Mouse (Mus musculus): ENCODE measurements around the gene Strada.

Strada gene

GRCm38 (mm10) chr11:106180449-106180801, 21.5 kb downstream of the Strada start:
- no peak for DNase-seq

DNA sequence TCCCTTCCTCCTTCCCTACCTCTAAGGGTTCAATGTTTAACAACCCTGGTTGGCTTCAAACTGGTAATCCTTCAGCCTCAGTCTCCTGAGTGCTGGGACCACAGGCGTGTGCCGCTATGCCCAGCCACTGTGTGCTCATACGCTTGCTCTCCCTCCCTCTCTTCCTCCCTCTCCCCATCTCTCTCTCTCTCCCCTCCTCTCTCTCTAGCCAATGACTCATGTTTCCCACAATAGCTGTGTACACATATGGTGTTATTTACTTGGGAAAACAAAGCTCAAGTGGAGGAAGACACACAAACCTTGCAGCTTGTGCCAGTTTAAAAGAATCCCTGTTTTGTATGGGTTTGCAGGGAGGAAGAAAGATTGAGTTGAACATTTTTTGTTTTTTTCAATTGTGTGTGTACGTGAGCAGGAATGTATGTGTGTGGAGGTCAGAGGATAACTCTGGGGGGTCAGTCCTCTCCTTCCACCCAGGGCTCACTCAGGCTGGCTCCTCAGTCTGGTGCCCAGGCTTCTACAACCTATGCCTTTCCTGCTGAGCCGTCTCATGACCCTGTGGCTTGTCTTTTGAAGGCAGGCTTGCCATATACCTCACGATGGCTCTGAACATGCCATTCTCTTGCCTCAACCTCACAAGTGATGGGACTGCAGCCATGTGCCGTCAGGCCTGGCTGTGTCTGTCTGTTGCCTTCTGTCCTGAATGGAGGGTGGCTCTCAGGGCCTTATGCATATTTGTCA, 22.1 kb downstream of the Strada start:
- DNase-seq: peak; percentile 63

- no peak for DNase-seq
Observed at GRCm38 (mm10) chr11:106178036-106178782, 23.8 kb downstream of the Strada start.

GRCm38 (mm10) chr11:106176372-106176771, 25.6 kb downstream of the Strada start:
- no peak for DNase-seq

DNA sequence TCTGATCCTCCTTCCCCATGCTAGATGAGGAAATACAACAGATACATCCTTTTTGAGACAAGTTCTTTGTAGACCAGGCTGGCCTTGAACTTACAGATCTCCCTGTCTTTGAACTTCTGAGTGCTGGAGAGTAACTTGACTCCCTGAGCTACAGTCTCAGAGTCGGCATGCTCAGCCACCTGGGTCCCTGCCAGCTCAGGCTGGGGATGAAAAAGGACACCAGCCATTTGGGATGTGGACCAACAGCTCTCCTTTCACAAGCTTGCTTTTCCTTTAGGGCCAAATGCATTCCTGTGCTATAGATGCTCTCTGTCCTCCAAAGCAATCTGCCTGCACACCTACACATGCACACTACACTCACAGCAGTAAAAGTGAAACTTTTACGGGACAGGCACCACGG, 26.9 kb downstream of the Strada start:
- DNase-seq: peak; percentile 62

GRCm38 (mm10) chr11:106174372-106174771, 27.6 kb downstream of the Strada start:
- DNase-seq: peak; percentile 66

GRCm38 (mm10) chr11:106173228-106173627, 28.7 kb downstream of the Strada start:
- no peak for DNase-seq

DNA sequence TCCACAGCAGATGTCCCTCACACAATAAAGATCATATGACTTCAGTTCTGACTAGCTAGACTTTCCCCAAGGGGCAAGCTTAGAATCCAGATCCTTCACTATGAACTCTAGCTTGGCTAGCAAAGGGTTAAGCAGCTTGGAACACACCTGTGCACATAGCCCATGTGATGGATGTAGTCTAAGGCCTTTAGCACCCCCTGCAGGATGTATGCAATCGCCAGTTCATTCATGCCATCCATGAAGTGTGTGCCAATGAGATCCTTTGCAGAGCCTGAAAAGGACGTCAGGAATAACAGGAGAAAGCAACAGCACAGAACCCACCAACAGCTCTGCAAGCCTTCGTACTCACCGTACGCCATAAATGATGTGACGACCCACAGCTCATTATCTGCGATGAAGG, 31.2 kb downstream of the Strada start:
- DNase-seq: no peak

GRCm38 (mm10) chr11:106167435-106167834, 34.5 kb downstream of the Strada start:
- DNase-seq: no peak

DNA sequence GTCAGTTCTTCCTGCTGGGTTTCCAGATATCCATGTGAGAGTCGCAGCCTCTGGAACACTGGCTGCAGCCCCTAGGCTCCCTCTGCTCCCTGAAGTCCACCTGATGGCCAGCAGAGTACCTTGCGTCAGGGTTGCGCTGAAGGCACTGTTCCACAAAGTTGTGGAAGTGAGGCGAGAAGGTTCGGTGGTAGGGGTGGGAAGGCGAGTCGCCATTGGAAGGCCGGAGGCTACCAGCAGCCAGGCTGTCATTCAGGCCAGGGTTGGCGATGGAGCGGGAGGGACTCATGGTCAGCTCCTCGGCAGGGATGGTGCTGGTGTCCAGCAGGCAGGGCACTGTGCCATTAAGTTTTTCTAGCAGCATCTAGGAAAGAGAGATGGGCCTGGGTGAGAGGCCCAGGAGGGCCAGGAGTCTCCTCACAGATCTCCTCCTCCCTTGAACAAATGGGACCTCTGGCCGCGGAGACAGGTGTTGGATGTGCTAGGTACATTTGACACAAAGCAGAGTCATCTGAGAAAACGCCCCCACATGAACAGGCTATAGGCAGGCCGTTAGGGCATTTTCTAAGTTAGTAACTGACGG, 37.3 kb downstream of the Strada start:
- no peak for DNase-seq

GRCm38 (mm10) chr11:106163546-106163945, 38.4 kb downstream of the Strada start:
- DNase-seq: no peak

- DNase-seq: no peak
Observed at GRCm38 (mm10) chr11:106162237-106162636, 39.7 kb downstream of the Strada start.

DNA sequence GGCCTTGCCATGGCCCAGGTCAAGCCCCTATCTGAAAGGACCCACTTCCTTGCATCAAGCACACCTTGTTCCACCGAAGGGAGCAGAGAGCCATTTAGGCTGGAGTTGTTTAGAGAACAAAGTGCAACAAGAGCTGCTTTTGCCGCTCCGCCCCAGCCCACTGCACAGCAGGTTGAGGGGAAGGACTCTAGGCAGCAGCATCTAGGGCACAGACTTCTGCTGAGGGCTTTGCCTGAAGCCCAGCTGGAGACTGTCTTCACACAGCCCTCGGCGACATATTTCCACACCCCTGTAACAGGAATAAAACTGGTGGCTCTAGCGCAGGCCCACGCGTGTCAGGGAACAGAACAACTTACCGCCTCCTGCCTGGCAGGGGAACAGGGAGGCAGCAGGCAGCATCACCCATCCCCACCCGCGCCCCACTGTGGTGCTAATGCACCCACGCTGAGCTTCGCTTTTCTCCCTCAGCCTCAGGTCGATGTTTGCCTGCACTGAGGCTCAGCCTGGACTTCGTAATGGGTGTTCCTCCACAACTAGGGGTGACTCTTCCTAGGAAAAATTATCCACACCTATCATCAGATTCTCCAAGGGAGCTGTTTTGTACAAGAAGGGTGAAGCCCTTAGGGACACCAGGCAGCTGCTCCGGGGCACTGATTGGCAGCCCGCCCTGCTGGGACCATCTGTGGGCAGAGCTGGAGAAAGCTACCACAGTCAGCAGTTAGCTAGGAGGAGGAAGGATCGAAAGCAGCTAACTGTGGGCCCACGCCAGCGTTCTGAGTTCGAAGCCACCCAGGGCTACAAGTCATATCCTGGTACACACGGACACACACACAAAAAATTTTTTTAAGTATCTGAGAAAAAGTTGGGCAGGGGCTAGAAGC, 40.9 kb downstream of the Strada start, which contains the start of the genes Gm10840 and Limd2:
Gm10840 (plus strand) TSS at position 10 of the 881 bp plus-strand sequence.
Limd2 (minus strand) TSS at position 20 of the 881 bp plus-strand sequence.
- DNase-seq: peak; percentile 69

- peak; percentile 84 for DNase-seq
Observed at GRCm38 (mm10) chr11:106159921-106160840, 41.8 kb downstream of the Strada start.

DNA sequence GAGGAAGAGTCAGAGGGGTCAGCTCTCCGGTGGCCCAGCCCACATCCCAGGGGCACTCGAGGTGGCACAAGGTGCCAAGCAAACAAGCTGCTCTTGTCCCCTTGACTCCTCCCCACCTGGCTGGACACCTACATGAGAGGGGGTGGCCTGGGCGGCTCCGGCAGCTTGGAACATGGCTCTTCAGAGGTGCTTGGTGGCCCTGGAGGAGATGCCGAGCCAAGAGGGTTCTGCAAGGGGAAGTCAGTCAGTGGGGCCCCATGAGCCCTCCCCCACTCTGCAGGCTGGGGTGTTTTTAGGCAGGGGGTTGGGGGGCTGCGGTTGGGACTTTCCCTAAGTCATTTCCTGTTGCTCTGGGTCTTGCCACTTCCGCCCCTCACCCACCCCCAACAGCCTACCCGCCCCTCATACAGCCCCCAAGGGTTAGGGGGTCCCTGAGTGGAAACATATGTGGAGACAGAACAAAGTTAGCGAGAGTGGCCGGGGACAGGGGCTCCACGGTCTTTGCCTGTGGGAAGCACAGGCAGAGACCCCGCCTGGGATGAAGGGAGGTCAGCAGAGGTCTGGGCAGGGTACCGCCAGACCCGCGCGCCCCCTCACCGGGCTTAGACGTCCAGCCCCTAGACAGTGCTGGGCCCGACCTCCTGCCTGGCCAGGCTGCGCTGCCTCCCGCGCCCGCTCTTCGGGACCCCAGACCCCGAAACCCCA, 42.6 kb downstream of the Strada start:
- DNase-seq: peak; percentile 61

DNA sequence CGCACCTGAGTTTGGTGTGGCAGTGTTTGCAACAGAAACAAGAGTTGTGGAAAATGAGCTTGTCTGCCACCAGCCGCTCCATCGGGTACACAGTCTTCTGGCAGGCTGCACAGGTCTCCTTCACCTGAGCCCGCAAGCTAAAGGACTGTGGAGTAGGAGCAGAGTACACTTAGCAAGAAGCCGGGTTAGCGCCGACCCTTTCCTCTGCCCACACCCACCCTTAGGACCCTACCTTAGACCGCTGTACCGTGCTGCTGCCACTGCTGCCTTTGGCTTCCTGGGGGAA, 43.1 kb downstream of the Strada start:
- no peak for DNase-seq

DNA sequence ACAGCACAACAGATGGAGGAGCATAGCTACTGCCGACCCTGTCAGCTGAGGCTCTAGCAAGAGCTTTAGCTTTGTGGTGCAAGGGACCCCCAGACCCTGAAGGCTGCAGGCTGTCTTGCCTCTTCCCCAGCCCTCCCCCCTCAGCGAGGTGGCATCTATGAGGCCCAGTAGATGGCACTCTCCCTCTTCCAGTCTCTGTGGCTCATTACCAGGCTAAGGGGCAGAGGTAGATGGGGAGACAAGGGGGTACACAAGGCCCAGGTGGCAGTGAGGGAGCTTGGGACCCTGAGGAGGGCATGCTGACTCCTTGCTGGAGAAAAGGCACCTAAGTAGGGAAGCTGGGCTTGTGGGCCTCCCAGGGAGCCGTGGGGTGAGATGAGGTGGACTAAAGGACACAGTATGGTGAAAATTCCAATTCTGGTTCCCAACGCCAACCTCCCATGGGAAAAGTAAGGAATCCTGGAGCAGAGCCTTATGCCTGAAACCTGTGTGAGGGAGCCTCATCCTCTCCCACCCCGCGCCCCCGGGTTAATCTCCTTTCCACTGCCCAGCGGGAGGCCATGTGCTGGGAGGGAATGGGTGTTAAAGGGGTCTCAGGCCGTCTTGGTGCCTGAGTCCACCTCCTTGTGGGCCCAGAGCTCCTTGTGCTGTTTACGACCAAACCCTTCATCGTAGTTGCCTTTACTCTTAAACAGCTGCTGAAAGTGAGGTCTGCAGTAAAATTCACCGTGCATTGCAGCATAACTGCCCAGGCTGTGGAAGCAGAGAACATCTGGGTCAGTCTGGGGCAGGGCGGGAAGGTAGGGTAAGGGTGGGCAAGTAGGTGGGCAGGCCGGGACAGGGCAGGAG, 43.7 kb downstream of the Strada start:
- no peak for DNase-seq

DNA sequence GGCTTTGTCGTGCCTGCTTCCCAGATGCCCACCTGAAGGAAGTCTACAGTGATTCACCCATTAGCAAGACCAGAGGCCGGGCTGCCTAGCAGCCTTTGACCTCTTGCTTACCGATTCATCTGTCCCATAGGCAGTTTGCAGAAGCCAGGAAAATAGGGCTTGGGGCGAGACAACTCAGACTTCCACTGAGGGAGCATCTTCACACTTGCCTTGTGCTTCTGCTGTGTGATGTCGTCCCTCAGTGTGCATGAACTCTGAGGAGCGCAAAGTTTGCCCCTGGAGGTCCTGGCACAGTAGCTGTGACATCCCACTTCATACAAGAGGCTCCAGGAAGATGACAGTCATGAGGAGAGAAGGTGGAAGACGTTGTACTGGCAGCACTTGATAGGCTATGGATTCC, 44.8 kb downstream of the Strada start:
- DNase-seq: no peak

GRCm38 (mm10) chr11:106156257-106156656, 45.7 kb downstream of the Strada start:
- DNase-seq: no peak

DNA sequence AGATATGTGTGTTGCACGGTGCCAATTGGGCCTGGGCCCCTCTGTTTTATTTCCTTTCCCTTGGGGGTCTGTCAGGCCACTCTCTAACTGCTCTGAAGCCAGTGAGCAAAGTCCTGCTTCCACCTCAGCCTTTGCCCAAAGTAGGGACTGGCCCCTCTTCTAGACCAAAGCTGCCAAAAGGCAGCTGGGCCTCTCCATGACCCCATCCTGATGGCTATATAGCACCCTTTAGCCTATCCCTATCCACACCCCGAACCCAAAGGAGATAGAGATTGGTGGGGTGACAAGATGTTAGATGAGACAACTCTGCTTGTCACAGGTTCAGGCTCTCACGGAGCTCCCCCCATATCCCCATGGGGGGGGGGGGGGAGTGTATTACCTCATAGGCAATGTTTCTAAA, 46.2 kb downstream of the Strada start:
- DNase-seq: no peak
